Mouse (Mus musculus): ENCODE measurements at regions not wholly inside any gene's neighbourhood (a gene's known extent, or its start where the extent isn't known, plus 50 kb on each side); places are given as distances from the start of the nearest gene placed in this dataset.

DNA sequence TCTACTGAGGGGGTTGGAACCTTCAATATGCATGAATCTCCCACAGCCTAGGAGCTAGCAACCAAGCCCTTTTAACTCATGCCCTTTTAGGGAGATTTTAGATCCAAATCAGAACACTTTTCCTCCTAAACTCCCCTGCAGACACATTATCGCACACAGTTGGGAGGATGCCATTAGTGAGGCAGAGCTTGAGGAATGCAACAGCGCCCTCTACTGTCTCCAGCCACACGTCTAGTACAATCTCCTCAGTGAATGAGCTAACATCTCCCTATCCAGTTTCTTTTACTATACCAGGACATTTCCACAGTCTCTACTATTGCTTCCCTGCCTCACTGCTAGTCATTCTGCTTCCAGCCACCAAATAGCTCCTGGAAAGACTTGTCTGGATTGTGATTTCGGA lies 59.3 kb downstream of the 1700080O16Rik start:
- DNase-seq (ENCODE audit: low spot score) = peak; percentile 53

GRCm38 (mm10) chrX:51911566-51911965 lies 61.0 kb downstream of the 1700080O16Rik start:
- no peak for DNase-seq (ENCODE audit: low spot score)

- DNase-seq (ENCODE audit: low spot score) = no peak
Measured at GRCm38 (mm10) chrX:51910576-51910975, 62.0 kb downstream of the 1700080O16Rik start.

DNA sequence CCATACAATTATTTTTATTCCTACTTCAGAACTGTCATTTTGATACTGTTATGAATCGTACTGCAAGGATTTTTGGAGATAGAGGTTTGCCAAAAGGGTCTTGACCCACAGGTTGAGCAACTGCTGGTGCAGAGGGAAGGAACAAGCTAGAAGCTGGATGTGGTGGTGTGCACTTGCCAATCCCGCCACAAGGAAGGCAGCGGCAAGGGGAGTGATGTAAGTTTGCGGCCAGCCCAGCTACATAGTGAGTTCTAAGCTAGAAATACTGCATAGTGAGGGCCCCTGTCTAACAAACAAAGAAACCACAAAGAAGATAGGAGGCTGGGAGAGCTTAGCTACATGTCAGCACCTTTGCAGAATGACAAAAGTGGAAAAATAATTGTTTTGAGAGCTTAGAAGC lies 74.1 kb downstream of the 1700080O16Rik start:
- no peak for DNase-seq (ENCODE audit: low spot score)

GRCm38 (mm10) chrX:51897059-51897458 lies 75.5 kb downstream of the 1700080O16Rik start:
- DNase-seq (ENCODE audit: low spot score) = no peak

- DNase-seq (ENCODE audit: low spot score) = no peak
Measured at GRCm38 (mm10) chrX:51895646-51896190, 76.9 kb downstream of the 1700080O16Rik start.

GRCm38 (mm10) chrX:51892716-51893115 lies 79.9 kb downstream of the 1700080O16Rik start:
- DNase-seq (ENCODE audit: low spot score) = no peak

DNA sequence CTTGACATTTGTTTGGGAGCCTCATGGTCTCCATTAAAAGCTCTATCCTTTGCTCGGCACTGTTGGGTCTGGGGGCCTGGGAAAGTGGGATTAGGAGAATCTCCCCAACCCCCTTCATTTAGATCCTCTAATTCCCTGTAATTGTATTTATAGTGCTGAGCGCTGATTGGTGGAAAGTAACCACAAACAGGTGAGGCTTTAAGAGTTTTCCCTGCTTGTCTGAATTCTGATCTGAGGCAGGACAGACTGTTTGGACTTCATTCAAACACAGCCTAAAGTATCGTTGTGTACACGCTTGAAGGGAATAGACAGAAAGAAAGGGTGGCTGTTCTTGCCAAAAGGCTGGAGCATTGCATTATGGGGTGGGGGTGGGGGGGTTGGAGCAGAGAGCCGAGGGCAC lies 85.1 kb upstream of the Usp26 start:
- DNase-seq (ENCODE audit: low spot score) = no peak
